Mouse (Mus musculus): ENCODE results near the gene Zfp747. TPM values are rescaled to one million over a fixed set of nuclear protein-coding genes. Genes with fewer than 3 reads are reported as not detected.

Gene Zfp747
- polyA plus RNA-seq, 1 experiment from 2014 or later = 9.4 TPM

DNA sequence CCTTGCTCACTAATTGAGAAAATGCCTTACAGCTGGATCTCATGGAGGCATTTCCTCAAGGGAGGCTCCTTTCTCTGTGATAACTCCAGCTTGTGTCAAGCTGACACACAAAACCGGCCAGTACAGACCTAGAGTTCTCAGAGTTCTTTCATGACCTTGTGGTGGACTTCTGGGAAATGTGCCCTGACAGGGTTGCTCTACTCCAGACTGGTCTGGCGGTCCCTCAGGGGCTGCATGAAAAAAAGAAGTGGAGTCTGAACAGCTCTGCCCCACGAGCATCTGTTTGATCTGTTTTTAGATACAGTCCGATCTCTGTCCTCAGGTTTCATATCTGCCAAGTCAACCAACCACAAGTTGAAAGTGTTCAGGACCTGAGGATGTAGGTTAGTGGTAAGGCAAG lies 38.2 kb downstream of the Zfp747 start:
- Histone ChIP-seq H3K27ac (ENCODE audit: low read length) (no peak overlapping the region), H3K36me3 (ENCODE audit: control insufficient read depth, insufficient read depth, low read length) (peaks cover 2% of the 10 kb centered on the region; the same call in 1 of the 2 replicates), H3K4me3 (ENCODE audit: low read depth, low read length) (no peak overlapping the region), H3K9me3 (ENCODE audit: control insufficient read depth, low read depth, low read length) (no peaks in the 10 kb centered on the region), H3K4me2 (replicated peaks; ENCODE audit: low read depth, low read length) (no peak overlapping the region), H3K9ac (replicated peaks; ENCODE audit: low read depth, low read length) (no peak overlapping the region), H3K4me1 (ENCODE audit: control insufficient read depth, insufficient read depth, low read length) (no peaks in the 10 kb centered on the region), H3K27me3 (ENCODE audit: control insufficient read depth, insufficient read depth, low read length) (no peaks in the 10 kb centered on the region)
- 73% methylated on average over 4 of the region's 4 CpGs for WGBS
- ATAC-seq (ENCODE audit: insufficient number of reproducible peaks, insufficient read depth, low FRiP score, low read depth) = no peak

DNA sequence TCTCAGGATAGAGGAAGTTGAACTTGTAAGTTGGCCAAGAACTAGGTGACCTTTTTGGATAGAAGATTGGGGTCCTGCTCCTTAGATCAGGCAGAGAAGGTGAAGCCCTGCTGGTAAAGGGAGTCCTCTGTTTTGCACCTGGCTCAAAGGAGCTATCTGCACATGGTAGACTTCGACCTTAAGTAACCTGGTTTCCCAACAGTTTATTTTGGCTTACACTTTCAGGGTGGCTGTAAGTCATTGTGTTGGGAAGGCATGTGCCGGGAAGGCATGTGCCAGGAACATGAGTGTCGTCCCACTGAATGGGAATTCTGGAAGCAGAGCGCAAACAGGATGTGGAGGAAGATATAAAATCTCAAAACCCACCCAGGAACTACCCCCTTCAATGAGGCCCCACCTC lies 40.2 kb downstream of the Zfp747 start:
- ATAC-seq (ENCODE audit: insufficient number of reproducible peaks, insufficient read depth, low FRiP score, low read depth) = no peak
- WGBS = 84% methylated on average over 4 of the region's 4 CpGs

DNA sequence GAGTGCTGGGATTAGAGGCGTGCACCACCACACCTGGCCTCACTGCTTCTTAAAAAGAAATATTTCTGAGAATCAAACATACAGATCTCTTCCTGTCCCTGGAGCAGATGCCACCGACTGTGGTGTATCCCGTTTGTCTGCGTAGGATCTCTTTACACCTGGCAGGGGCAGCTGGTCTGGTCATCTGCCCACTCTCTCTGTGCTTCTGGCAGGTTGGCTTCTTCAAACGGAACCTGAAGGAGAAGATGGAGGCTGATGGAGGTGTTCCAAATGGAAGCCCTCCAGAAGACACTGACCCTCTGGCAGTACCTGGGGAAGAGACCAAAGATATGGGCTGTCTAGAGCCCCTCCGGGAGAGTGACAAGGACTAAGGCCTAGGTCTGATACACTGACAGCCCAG lies 42.6 kb downstream of the Zfp747 start:
- Histone ChIP-seq H3K4me2 (replicated peaks; ENCODE audit: low read depth, low read length) (no peak overlapping the region), H3K9ac (replicated peaks; ENCODE audit: low read depth, low read length) (no peak overlapping the region), H3K4me1 (ENCODE audit: control insufficient read depth, insufficient read depth, low read length) (no peaks in the 10 kb centered on the region), H3K27me3 (ENCODE audit: control insufficient read depth, insufficient read depth, low read length) (no peaks in the 10 kb centered on the region), H3K9me3 (ENCODE audit: control insufficient read depth, low read depth, low read length) (no peaks in the 10 kb centered on the region), H3K36me3 (ENCODE audit: control insufficient read depth, insufficient read depth, low read length) (no peaks in the 10 kb centered on the region), H3K4me3 (ENCODE audit: low read depth, low read length) (no peak overlapping the region), H3K27ac (ENCODE audit: low read length) (no peak overlapping the region)
- no peak for ATAC-seq (ENCODE audit: insufficient number of reproducible peaks, insufficient read depth, low FRiP score, low read depth)
- 81% methylated on average over 6 of the region's 6 CpGs for WGBS

More for the DNA sequence above, 40.2 kb downstream of the Zfp747 start:
- no peaks in the 10 kb centered on the region for H3K4me1 ChIP-seq (ENCODE audit: control insufficient read depth, insufficient read depth, low read length)
- no peaks in the 10 kb centered on the region for H3K9me3 ChIP-seq (ENCODE audit: control insufficient read depth, low read depth, low read length)
- no peak overlapping the region for H3K27ac ChIP-seq (ENCODE audit: low read length)
- H3K4me3 ChIP-seq (ENCODE audit: low read depth, low read length) = no peak overlapping the region
- no peak overlapping the region for H3K4me2 ChIP-seq (replicated peaks; ENCODE audit: low read depth, low read length)
- H3K27me3 ChIP-seq (ENCODE audit: control insufficient read depth, insufficient read depth, low read length) = no peaks in the 10 kb centered on the region
- no peak overlapping the region for H3K9ac ChIP-seq (replicated peaks; ENCODE audit: low read depth, low read length)
- H3K36me3 ChIP-seq (ENCODE audit: control insufficient read depth, insufficient read depth, low read length) = no peaks in the 10 kb centered on the region

DNA sequence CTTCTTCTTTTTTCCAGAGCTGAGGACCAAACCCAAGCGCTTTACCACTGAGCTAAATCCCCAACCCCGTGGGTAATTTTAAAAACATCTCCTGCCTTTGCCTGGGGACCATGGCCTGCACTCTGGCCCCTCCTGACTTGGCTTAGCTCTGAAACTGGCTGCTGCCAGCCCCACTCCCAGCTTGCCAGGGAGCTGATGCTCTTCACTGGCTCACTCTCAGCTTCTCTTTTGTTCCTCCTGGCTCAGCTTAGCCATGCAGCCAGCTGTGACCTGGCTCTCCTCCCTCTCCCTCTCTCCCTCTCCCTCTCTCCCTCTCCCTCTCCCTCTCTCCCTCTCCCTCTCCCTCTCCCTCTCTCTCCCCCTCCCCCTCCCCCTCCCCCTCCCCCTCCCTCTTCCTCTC lies 49.2 kb downstream of the Zfp747 start:
- no peaks in the 10 kb centered on the region for H3K36me3 ChIP-seq (ENCODE audit: control insufficient read depth, insufficient read depth, low read length)
- no peak for ATAC-seq (ENCODE audit: insufficient number of reproducible peaks, insufficient read depth, low FRiP score, low read depth)
- H3K27ac ChIP-seq (ENCODE audit: low read length) = no peak overlapping the region
- H3K4me3 ChIP-seq (ENCODE audit: low read depth, low read length) = no peak overlapping the region
- no peak overlapping the region for H3K9ac ChIP-seq (replicated peaks; ENCODE audit: low read depth, low read length)
- no peaks in the 10 kb centered on the region for H3K27me3 ChIP-seq (ENCODE audit: control insufficient read depth, insufficient read depth, low read length)
- H3K4me2 ChIP-seq (replicated peaks; ENCODE audit: low read depth, low read length) = no peak overlapping the region
- no peaks in the 10 kb centered on the region for H3K4me1 ChIP-seq (ENCODE audit: control insufficient read depth, insufficient read depth, low read length)
- 66% methylated on average over 2 of the region's 2 CpGs for WGBS
- no peaks in the 10 kb centered on the region for H3K9me3 ChIP-seq (ENCODE audit: control insufficient read depth, low read depth, low read length)

DNA sequence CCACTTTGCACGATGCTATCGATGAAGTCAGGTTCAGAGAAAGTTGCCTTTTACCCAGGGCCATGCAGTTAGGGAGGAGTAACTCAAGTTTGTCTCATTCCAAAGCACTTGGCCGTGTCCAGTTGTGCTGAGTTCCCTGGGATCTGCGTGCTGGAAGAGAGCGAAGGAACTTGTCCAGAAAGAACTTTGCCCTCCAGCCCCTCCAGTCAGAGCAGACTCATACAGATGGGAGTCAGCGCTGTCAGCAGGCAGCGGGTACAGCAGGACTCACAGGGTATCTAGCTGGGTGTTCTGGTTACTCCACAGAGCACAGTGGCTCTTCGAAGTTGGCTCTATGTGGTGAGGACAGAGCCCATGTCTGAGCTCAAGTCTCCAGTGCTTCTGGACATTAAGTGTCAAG lies 50.3 kb downstream of the Zfp747 start:
- H3K9ac ChIP-seq (replicated peaks; ENCODE audit: low read depth, low read length) = no peak overlapping the region
- no peaks in the 10 kb centered on the region for H3K9me3 ChIP-seq (ENCODE audit: control insufficient read depth, low read depth, low read length)
- H3K27ac ChIP-seq (ENCODE audit: low read length) = no peak overlapping the region
- 87% methylated on average over 8 of the region's 8 CpGs for WGBS
- H3K36me3 ChIP-seq (ENCODE audit: control insufficient read depth, insufficient read depth, low read length) = no peaks in the 10 kb centered on the region
- H3K4me1 ChIP-seq (ENCODE audit: control insufficient read depth, insufficient read depth, low read length) = no peaks in the 10 kb centered on the region
- ATAC-seq (ENCODE audit: insufficient number of reproducible peaks, insufficient read depth, low FRiP score, low read depth) = no peak
- H3K27me3 ChIP-seq (ENCODE audit: control insufficient read depth, insufficient read depth, low read length) = no peaks in the 10 kb centered on the region
- H3K4me2 ChIP-seq (replicated peaks; ENCODE audit: low read depth, low read length) = no peak overlapping the region
- no peak overlapping the region for H3K4me3 ChIP-seq (ENCODE audit: low read depth, low read length)

DNA sequence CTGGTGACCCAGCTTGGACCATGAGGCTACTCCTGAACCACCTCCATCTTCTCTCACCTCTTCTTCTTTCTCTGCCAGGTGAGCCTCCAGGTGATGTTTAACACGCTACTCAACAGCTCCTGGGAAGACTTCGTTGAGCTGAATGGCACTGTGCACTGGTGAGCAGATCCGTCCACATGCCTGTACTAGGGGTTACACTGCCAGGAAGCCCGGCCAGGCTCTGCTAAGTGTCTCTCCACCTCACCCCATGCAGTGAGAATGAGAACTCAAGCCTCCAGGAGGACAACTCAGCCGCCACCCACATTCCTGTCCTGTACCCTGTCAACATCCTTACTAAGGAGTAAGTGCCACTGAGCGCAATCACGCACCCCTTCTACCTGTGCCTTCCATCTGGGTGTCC lies 50.9 kb downstream of the Zfp747 start:
- Histone ChIP-seq H3K4me2 (replicated peaks; ENCODE audit: low read depth, low read length) (no peak overlapping the region), H3K9ac (replicated peaks; ENCODE audit: low read depth, low read length) (no peak overlapping the region), H3K36me3 (ENCODE audit: control insufficient read depth, insufficient read depth, low read length) (no peaks in the 10 kb centered on the region), H3K27ac (ENCODE audit: low read length) (no peak overlapping the region), H3K27me3 (ENCODE audit: control insufficient read depth, insufficient read depth, low read length) (no peaks in the 10 kb centered on the region), H3K9me3 (ENCODE audit: control insufficient read depth, low read depth, low read length) (no peaks in the 10 kb centered on the region), H3K4me3 (ENCODE audit: low read depth, low read length) (no peak overlapping the region), H3K4me1 (ENCODE audit: control insufficient read depth, insufficient read depth, low read length) (no peaks in the 10 kb centered on the region)
- no peak for ATAC-seq (ENCODE audit: insufficient number of reproducible peaks, insufficient read depth, low FRiP score, low read depth)
- WGBS = 89% methylated on average over 7 of the region's 7 CpGs

Other genes starting within 250 kb of the Zfp747 start
- gene Spn, start 238.2 kb downstream of the Zfp747 start, polyA plus RNA-seq (2014; fragmentation: Nextera tagmentation; extraction: Ambion mirVana) = 0.31 and 0.33 TPM in 2 replicates
- gene Cd2bp2, start 180.0 kb downstream of the Zfp747 start, polyA plus RNA-seq (2014; fragmentation: Nextera tagmentation; extraction: Ambion mirVana) = 44.6 and 49.5 TPM in 2 replicates
- 15.1 and 18.7 TPM in 2 replicates for gene Tbc1d10b, start 167.6 kb downstream of the Zfp747 start, polyA plus RNA-seq (2014; fragmentation: Nextera tagmentation; extraction: Ambion mirVana)
- gene Mylpf, start 167.2 kb downstream of the Zfp747 start, polyA plus RNA-seq (2014; fragmentation: Nextera tagmentation; extraction: Ambion mirVana) = 9.7 TPM in 2 replicates
- 22.9 and 24.4 TPM in 2 replicates for gene Zfp553, start 143.0 kb downstream of the Zfp747 start, polyA plus RNA-seq (2014; fragmentation: Nextera tagmentation; extraction: Ambion mirVana)
- 14.9 and 16.5 TPM in 2 replicates for gene Sept1, start 142.9 kb downstream of the Zfp747 start, polyA plus RNA-seq (2014; fragmentation: Nextera tagmentation; extraction: Ambion mirVana)
- gene Zfp771, start 131.8 kb downstream of the Zfp747 start, polyA plus RNA-seq (2014; fragmentation: Nextera tagmentation; extraction: Ambion mirVana) = 54.9 and 55.2 TPM in 2 replicates
- gene Dctpp1, start 115.3 kb downstream of the Zfp747 start, polyA plus RNA-seq (2014; fragmentation: Nextera tagmentation; extraction: Ambion mirVana) = 175 and 202 TPM in 2 replicates
- 97.3 and 114 TPM in 2 replicates for gene Sephs2, start 102.0 kb downstream of the Zfp747 start, polyA plus RNA-seq (2014; fragmentation: Nextera tagmentation; extraction: Ambion mirVana)
- 0.91 and 1.0 TPM in 2 replicates for gene Itgal, start 79.8 kb downstream of the Zfp747 start, polyA plus RNA-seq (2014; fragmentation: Nextera tagmentation; extraction: Ambion mirVana)
- 4.6 and 4.7 TPM in 2 replicates for gene Zfp768, start 30.5 kb downstream of the Zfp747 start, polyA plus RNA-seq (2014; fragmentation: Nextera tagmentation; extraction: Ambion mirVana)
- gene 9130019O22Rik, start 11.1 kb upstream of the Zfp747 start, polyA plus RNA-seq (2014; fragmentation: Nextera tagmentation; extraction: Ambion mirVana) = 6.7 and 7.1 TPM in 2 replicates
- gene E430018J23Rik, start 17.6 kb upstream of the Zfp747 start, polyA plus RNA-seq (2014; fragmentation: Nextera tagmentation; extraction: Ambion mirVana) = 8.0 and 9.7 TPM in 2 replicates
- gene Zfp764, start 30.8 kb upstream of the Zfp747 start, polyA plus RNA-seq (2014; fragmentation: Nextera tagmentation; extraction: Ambion mirVana) = 10.3 and 12.0 TPM in 2 replicates
- gene Zfp688, start 46.0 kb upstream of the Zfp747 start, polyA plus RNA-seq (2014; fragmentation: Nextera tagmentation; extraction: Ambion mirVana) = 25.0 and 26.3 TPM in 2 replicates
- 7.9 and 9.1 TPM in 2 replicates for gene Zfp689, start 73.1 kb upstream of the Zfp747 start, polyA plus RNA-seq (2014; fragmentation: Nextera tagmentation; extraction: Ambion mirVana)
- gene Prr14, start 83.6 kb upstream of the Zfp747 start, polyA plus RNA-seq (2014; fragmentation: Nextera tagmentation; extraction: Ambion mirVana) = 49.9 and 55.0 TPM in 2 replicates
- gene Fbrs, start 103.1 kb upstream of the Zfp747 start, polyA plus RNA-seq (2014; fragmentation: Nextera tagmentation; extraction: Ambion mirVana) = 14.9 and 18.5 TPM in 2 replicates
- gene Srcap, start 135.9 kb upstream of the Zfp747 start, polyA plus RNA-seq (2014; fragmentation: Nextera tagmentation; extraction: Ambion mirVana) = 60.5 and 65.2 TPM in 2 replicates
- 20.8 and 22.1 TPM in 2 replicates for gene Gm42715, start 143.5 kb upstream of the Zfp747 start, polyA plus RNA-seq (2014; fragmentation: Nextera tagmentation; extraction: Ambion mirVana)
- 7.2 and 11.3 TPM in 2 replicates for gene Tmem265, start 185.3 kb upstream of the Zfp747 start, polyA plus RNA-seq (2014; fragmentation: Nextera tagmentation; extraction: Ambion mirVana)
- gene Phkg2, start 197.3 kb upstream of the Zfp747 start, polyA plus RNA-seq (2014; fragmentation: Nextera tagmentation; extraction: Ambion mirVana) = 46.4 and 47.4 TPM in 2 replicates
- 7.8 and 8.2 TPM in 2 replicates for gene Ccdc189, start 212.5 kb upstream of the Zfp747 start, polyA plus RNA-seq (2014; fragmentation: Nextera tagmentation; extraction: Ambion mirVana)
- 37.0 and 39.9 TPM in 2 replicates for gene Rnf40, start 212.7 kb upstream of the Zfp747 start, polyA plus RNA-seq (2014; fragmentation: Nextera tagmentation; extraction: Ambion mirVana)
- gene Zfp629, start 239.7 kb upstream of the Zfp747 start, polyA plus RNA-seq (2014; fragmentation: Nextera tagmentation; extraction: Ambion mirVana) = 16.0 and 17.2 TPM in 2 replicates

Data from stomach, embryonic 14.5 days (tissue).